Mouse (Mus musculus) MEL (cell line): ENCODE measurements around the gene Rnf7. TPM values are rescaled to one million over a fixed set of nuclear protein-coding genes. Genes with fewer than 3 reads are reported as not detected.

Source experiments
- DNase-seq: peaks from one replicate; pipeline ENCODE4 v3.0.0; 2011; ENCODE audit warnings: low read depth, low spot score
- H3K27ac ChIP-seq: 2 replicates; pipeline ENCODE4 v1.5.1; 2012; ENCODE audit warnings: low read depth, mild to moderate bottlenecking, control low read depth, low read length, moderate library complexity; ENCODE audit not compliant: control insufficient read depth
- H3K27me3 ChIP-seq, 2 experiments: fragments of 150-350 bp in 1 of 2; sonication (generic) in 1 of 2; 2 replicates each; pipeline ENCODE4 v1.6.1; 2012; ENCODE audit warnings: low read length in 2 of 2, mild to moderate bottlenecking in 2 of 2, improper control_type of control experiment in 1 of 2, moderate library complexity in 1 of 2; ENCODE audit not compliant: insufficient read depth in 2 of 2, control insufficient read depth in 1 of 2
- H3K36me3 ChIP-seq, 2 experiments: 2 replicates each; pipeline ENCODE4 v1.6.1; 2012 to 2014; ENCODE audit warnings: low read length in 2 of 2, improper control_type of control experiment in 1 of 2, inconsistent platforms in 1 of 2, mild to moderate bottlenecking in 1 of 2; ENCODE audit not compliant: insufficient read depth in 2 of 2, control insufficient read depth in 1 of 2
- H3K4me1 ChIP-seq, 2 experiments: fragments of 150-350 bp in 1 of 2; sonication (generic) in 1 of 2; 2 replicates each; pipeline ENCODE4 v1.6.1; 2012; ENCODE audit warnings: low read length in 2 of 2, improper control_type of control experiment in 1 of 2, mild to moderate bottlenecking in 1 of 2; ENCODE audit not compliant: insufficient read depth in 2 of 2, control insufficient read depth in 1 of 2
- H3K4me3 ChIP-seq, 2 experiments: fragments of 150-350 bp in 1 of 2; sonication (generic) in 1 of 2; 2 replicates each; pipeline ENCODE4 v1.5.1; 2012; ENCODE audit warnings: low read depth in 2 of 2, low read length in 2 of 2, mild to moderate bottlenecking in 2 of 2, moderate library complexity in 2 of 2, control low read depth in 1 of 2, improper control_type of control experiment in 1 of 2; ENCODE audit not compliant: control insufficient read depth in 1 of 2, insufficient read depth in 1 of 2
- H3K79me2 ChIP-seq: 2 replicates; pipeline ENCODE4 v1.6.1; 2012; ENCODE audit warnings: mild to moderate bottlenecking, low read length, moderate library complexity; ENCODE audit not compliant: control insufficient read depth, poor library complexity, insufficient read depth
- H3K9ac ChIP-seq: 2 replicates; pipeline ENCODE4 v1.6.1; 2012; ENCODE audit warnings: low read depth, mild to moderate bottlenecking, control low read depth, low read length, moderate library complexity; ENCODE audit not compliant: control insufficient read depth, poor library complexity, severe bottlenecking
- H3K9me3 ChIP-seq: fragments of 150-350 bp; sonication (generic); replicated peaks from 2 replicates; pipeline ENCODE4 v1.6.1; 2012; ENCODE audit warnings: mild to moderate bottlenecking, low read length, improper control_type of control experiment, moderate library complexity; ENCODE audit not compliant: insufficient read depth
- CTCF ChIP-seq, 3 experiments: IDR thresholded peaks in 2 of 3; conservative IDR thresholded peaks in 1 of 3; 2 replicates each; pipeline ENCODE4 v1.5.1; 2011 to 2012; ENCODE audit warnings: low read length in 3 of 3, low read depth in 2 of 3, mild to moderate bottlenecking in 2 of 3, improper control_type of control experiment in 1 of 3, inconsistent platforms in 1 of 3, mixed read lengths in 1 of 3, moderate library complexity in 1 of 3; ENCODE audit not compliant: control insufficient read depth in 1 of 3, insufficient read depth in 1 of 3, poor library complexity in 1 of 3, severe bottlenecking in 1 of 3
- EP300 ChIP-seq, 2 experiments: IDR thresholded peaks; 2 replicates each; pipeline ENCODE4 v1.6.1; 2011; ENCODE audit warnings: improper control_type of control experiment in 2 of 2, low read length in 2 of 2, low read depth in 1 of 2, mild to moderate bottlenecking in 1 of 2
- JUND ChIP-seq: IDR thresholded peaks from 2 replicates; pipeline ENCODE4 v1.6.1; 2011; ENCODE audit warnings: low read depth, mild to moderate bottlenecking, improper control_type of control experiment, low read length
- KAT2A ChIP-seq: conservative IDR thresholded peaks from 2 replicates; pipeline ENCODE4 v1.6.1; 2012; ENCODE audit warnings: low read depth, low read length, improper control_type of control experiment, inconsistent platforms
- MAFK ChIP-seq: IDR thresholded peaks from 2 replicates; pipeline ENCODE4 v1.6.1; 2011; ENCODE audit warnings: low read depth, mild to moderate bottlenecking, low read length, improper control_type of control experiment, borderline replicate concordance
- MAX ChIP-seq: IDR thresholded peaks from 2 replicates; pipeline ENCODE4 v1.6.1; 2011; ENCODE audit warnings: low read length, improper control_type of control experiment
- MEF2A ChIP-seq: IDR thresholded peaks from 2 replicates; pipeline ENCODE4 v1.6.1; 2014; ENCODE audit warnings: low read depth, mild to moderate bottlenecking, inconsistent platforms, low read length, improper control_type of control experiment; ENCODE audit not compliant: poor library complexity, insufficient replicate concordance, severe bottlenecking; ENCODE audit errors: extremely low read depth
- MXI1 ChIP-seq: IDR thresholded peaks from 2 replicates; pipeline ENCODE4 v1.6.1; 2011; ENCODE audit warnings: mild to moderate bottlenecking, low read depth, low read length, improper control_type of control experiment
- RAD21 ChIP-seq: IDR thresholded peaks from 2 replicates; pipeline ENCODE4 v1.6.1; 2011; ENCODE audit warnings: mild to moderate bottlenecking, low read depth, low read length, improper control_type of control experiment
- SMC3 ChIP-seq: IDR thresholded peaks from 2 replicates; pipeline ENCODE4 v1.6.1; 2011; ENCODE audit warnings: low read depth, low read length, improper control_type of control experiment
- TAL1 ChIP-seq: IDR thresholded peaks from 2 replicates; pipeline ENCODE4 v1.6.1; 2012; ENCODE audit warnings: mild to moderate bottlenecking, inconsistent platforms, low read length, moderate library complexity, mixed read lengths
- USF1 ChIP-seq: IDR thresholded peaks from 2 replicates; pipeline ENCODE4 v1.6.1; 2014; ENCODE audit warnings: low read depth, mild to moderate bottlenecking, inconsistent platforms, low read length, improper control_type of control experiment, moderate library complexity
- USF2 ChIP-seq, 2 experiments: IDR thresholded peaks; 2 replicates each; pipeline ENCODE4 v1.6.1; 2011 to 2012; ENCODE audit warnings: improper control_type of control experiment in 2 of 2, low read length in 2 of 2, borderline replicate concordance in 1 of 2, inconsistent platforms in 1 of 2, low read depth in 1 of 2, mild to moderate bottlenecking in 1 of 2; ENCODE audit not compliant: insufficient read depth in 1 of 2
- ZC3H11A ChIP-seq: IDR thresholded peaks from 2 replicates; pipeline ENCODE4 v1.6.1; 2012; ENCODE audit warnings: low read depth, mild to moderate bottlenecking, inconsistent platforms, low read length, improper control_type of control experiment
- ZKSCAN1 ChIP-seq: IDR thresholded peaks from 2 replicates; pipeline ENCODE4 v1.6.1; 2012; ENCODE audit warnings: low read depth, mild to moderate bottlenecking, inconsistent platforms, low read length, improper control_type of control experiment, moderate library complexity
- polyA plus RNA-seq, 2 experiments: library from polyadenylated mRNA; stranded (reverse) in 1 of 2; unstranded in 1 of 2; fragments of >175 nt in 1 of 2; fragments of >200 nt in 1 of 2; gene quantifications; 2 replicates each; pipeline versions ENCODE4 v1.2.1 to v1.2.4; 2012; ENCODE audit warnings: low replicate concordance in 2 of 2, low read depth in 1 of 2; ENCODE audit not compliant: insufficient read length in 2 of 2, insufficient read depth in 1 of 2, missing spikeins in 1 of 2
- total RNA-seq: library from RNA; depleted of rRNA; stranded (reverse); fragments of 300-350 nt; gene quantifications from 2 replicates; pipeline ENCODE4 v1.2.3, GENCODE M21; 2012

Rnf7 gene
- total and polyA plus RNA-seq, 3 experiments = 105 to 157 TPM; not detected in 1

DNA sequence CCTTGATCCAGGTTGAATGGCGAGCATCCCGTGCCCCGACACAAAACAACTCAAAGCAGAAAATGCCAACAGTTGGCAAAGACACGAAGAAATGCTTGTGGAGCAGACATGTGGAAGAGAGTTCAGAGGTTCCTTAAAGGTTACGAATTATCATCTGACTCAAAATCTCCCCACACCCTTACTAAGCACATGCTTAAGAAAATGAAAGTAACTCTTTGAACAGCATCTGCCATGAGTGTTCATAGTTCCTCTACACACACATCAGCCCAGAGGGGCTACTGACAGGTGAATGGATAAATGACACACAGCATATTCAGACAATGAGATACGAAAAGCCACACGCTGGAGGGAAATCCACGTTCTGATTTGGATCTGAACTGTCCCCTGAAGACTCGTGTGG lies 29.0 kb downstream of the Rnf7 start:
- no peaks in the 10 kb centered on the region for H3K4me1 ChIP-seq
- no peaks in the 10 kb centered on the region for H3K9me3 ChIP-seq
- H3K4me3 ChIP-seq = peak overlapping the region; percentile 5 to 24; a peak in 3 of 4 replicates
- H3K36me3 ChIP-seq = no peaks in the 10 kb centered on the region
- no peaks in the 10 kb centered on the region for H3K27me3 ChIP-seq
- H3K79me2 ChIP-seq = no peaks in the 10 kb centered on the region
- no peak for DNase-seq
- H3K27ac ChIP-seq = no peak overlapping the region
- no peak overlapping the region for H3K9ac ChIP-seq
- TF ChIP-seq MAX (no peak), ZC3H11A (no peak), MAFK (no peak), JUND (no peak), EP300 (IDR thresholded peaks at IDR 0.05; ENCODE audit: low read depth in 1 of 2, low read length in 2 of 2) (no peak), TAL1 (no peak), USF1 (no peak), ZKSCAN1 (no peak), KAT2A (no peak)
- TF ChIP-seq, all 39 proteins: peak for 0

DNA sequence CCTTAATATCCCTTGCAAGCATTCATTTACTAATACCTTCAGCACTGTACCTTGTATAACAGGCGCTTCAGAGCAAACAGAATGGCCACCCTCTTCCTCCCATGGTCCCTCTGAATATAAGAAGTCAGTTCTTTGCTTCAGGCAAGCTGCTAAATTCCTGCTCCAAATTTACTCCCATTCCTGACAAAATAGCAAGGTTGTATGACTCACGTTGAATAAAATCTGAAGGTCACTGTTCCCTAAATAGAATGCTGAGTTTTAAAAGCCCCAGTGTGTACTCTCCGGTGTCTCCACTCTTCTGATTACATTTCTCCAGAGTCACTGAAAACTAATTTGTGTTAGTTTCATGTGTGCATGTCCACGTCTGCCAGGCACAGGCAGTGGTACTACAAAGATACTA lies 33.1 kb downstream of the Rnf7 start:
- TF ChIP-seq USF2 (IDR thresholded peaks at IDR 0.05; ENCODE audit: borderline replicate concordance in 1 of 2, insufficient read depth in 1 of 2, low read depth in 1 of 2, low read length in 2 of 2) (no peak), MXI1 (no peak), ZC3H11A (no peak), MEF2A (no peak), SMC3 (no peak), EP300 (IDR thresholded peaks at IDR 0.05; ENCODE audit: low read depth in 1 of 2, low read length in 2 of 2) (no peak), CTCF (IDR thresholded peaks at IDR 0.05 in 2 of 3, conservative IDR thresholded peaks at IDR 0.05 in 1 of 3; ENCODE audit: control insufficient read depth in 1 of 3, insufficient read depth in 1 of 3, low read depth in 2 of 3, low read length in 3 of 3, poor library complexity in 1 of 3, severe bottlenecking in 1 of 3) (no peak), RAD21 (no peak)
- DNase-seq = no peak
- H3K27ac ChIP-seq = no peak overlapping the region

More for the DNA sequence above, 33.1 kb downstream of the Rnf7 start:
- H3K9me3 ChIP-seq = no peaks in the 10 kb centered on the region
- no peaks in the 10 kb centered on the region for H3K36me3 ChIP-seq
- H3K4me3 ChIP-seq = no peak overlapping the region
- H3K79me2 ChIP-seq = no peaks in the 10 kb centered on the region
- H3K27me3 ChIP-seq = no peaks in the 10 kb centered on the region
- no peak overlapping the region for H3K9ac ChIP-seq
- no peaks in the 10 kb centered on the region for H3K4me1 ChIP-seq
